Mouse (Mus musculus): Measurements from ENCODE around the gene Hibadh.

Gene Hibadh

DNA sequence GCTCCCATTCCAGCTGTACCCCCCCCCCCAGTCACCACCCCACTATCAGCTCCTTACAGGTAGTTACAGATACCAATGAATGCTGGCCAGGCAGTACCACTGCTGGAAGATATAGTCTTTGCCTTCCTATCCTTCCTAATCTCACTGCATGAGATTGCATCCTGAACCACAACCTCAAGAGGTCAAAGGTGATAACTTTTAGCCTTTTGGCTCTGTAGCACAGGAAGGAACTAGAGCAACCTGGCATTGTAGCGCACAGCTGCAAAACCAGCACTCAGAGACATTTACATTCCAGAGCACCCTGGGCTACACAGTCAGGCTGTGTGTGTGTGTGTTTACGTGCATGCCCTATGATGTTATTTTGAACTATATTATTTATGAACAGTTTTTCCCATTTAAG, 137.2 kb downstream of the Hibadh start:
- no peak for DNase-seq (ENCODE audit: low spot score)

DNA sequence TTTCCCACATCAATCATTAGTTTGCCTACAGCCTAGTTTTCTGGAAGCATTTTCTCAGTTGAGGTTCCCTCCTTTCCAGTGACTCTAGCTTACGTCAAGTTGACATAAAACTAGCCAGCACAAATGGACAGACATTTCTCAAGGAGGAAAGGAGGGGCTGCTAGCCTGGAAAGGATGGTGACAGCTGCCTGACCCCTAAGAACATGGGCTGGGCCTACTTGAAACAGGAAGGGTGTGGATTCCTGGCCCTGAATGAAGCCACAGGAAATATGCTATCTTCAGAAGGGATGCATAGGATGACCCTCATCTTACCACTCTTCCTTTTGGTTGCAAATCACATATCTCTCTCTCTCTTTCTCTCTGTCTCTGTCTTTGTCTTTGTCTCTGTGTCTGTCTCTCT, 138.7 kb downstream of the Hibadh start:
- DNase-seq (ENCODE audit: low spot score), result no peak
